Mouse (Mus musculus): ENCODE measurements around the gene Ppm1b. TPM values are rescaled to one million over a fixed set of nuclear protein-coding genes. Genes with fewer than 3 reads are reported as not detected.

The Ppm1b gene
- polyA plus RNA-seq, 2 experiments: 31.3 to 40.6 TPM

DNA sequence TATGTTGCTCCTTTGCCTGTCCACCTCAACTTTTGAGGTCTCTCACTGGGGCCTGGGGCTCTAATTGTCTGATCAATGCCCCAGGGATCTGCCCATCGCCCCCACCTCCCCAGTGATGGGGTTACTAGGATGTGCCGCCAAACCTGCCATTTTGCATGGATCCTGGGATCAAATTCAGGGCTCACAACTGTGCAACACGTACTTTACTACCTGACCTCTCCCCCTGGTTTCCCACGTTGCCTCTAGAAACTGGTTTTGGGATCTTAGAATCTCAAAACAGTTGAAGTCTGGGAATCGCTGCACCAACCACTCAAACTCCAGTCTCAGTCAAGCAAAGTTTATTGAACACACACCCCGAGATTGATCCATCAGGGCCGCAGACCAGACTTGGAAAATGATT, 101.7 kb downstream of the Ppm1b start:
- Histone ChIP-seq H3K27ac (no peak overlapping the region), H3K4me1 (replicated peaks; ENCODE audit: control insufficient read depth in 2 of 2, insufficient read depth in 2 of 2, low read length in 1 of 2) (no peaks in the 10 kb centered on the region; a peak in 1 of 4 replicates), H3K9ac (replicated peaks) (no peak overlapping the region), H3K9me3 (ENCODE audit: control insufficient read depth, low read length) (no peaks in the 10 kb centered on the region), H3K4me2 (ENCODE audit: low read depth) (no peak overlapping the region), H3K4me3 (ENCODE audit: insufficient read depth in 1 of 2, low read depth in 2 of 2, low read length in 2 of 2) (no peak overlapping the region), H3K36me3 (replicated peaks; ENCODE audit: control insufficient read depth, insufficient read depth, low read depth) (no peaks in the 10 kb centered on the region), H3K27me3 (ENCODE audit: control insufficient read depth, insufficient read depth, low read length) (no peaks in the 10 kb centered on the region)
- ATAC-seq (ENCODE audit: insufficient read depth) (no peak), DNase-seq (ENCODE audit: low read depth in 3 of 3, low spot score in 3 of 3) (no peak)
- WGBS (ENCODE audit: insufficient replicate concordance): 63% methylated on average over 7 of the region's 7 CpGs
- no peak for TF ChIP-seq EP300 (IDR thresholded peaks at IDR 0.05; ENCODE audit: low read depth)
- TF ChIP-seq CTCF (IDR thresholded peaks at IDR 0.05; ENCODE audit: low read depth): no peak

DNA sequence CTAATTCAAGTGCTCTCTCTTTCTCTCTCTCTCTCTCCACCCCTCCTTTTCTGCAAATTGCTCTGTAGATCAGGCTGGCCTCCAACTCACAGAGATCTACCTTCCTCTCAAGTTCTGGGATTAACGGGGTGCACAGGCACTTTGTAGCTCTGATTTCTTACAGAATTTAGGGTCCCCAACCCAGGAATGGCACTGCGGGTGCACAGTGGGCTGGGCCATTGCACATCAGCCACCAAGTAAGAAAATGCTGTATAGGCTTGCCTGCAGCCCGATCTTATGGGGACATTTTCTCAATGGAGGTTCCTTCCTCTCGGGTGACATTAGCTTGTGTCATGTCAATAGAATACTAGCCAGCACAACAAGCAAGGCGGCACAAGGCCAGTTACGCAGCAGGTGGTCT, 102.6 kb downstream of the Ppm1b start:
- no peak overlapping the region for H3K27ac ChIP-seq
- DNase-seq (ENCODE audit: low read depth in 3 of 3, low spot score in 3 of 3): no peak
- no peak overlapping the region for H3K9ac ChIP-seq (replicated peaks)
- no peaks in the 10 kb centered on the region; a peak in 1 of 4 replicates for H3K4me1 ChIP-seq (replicated peaks; ENCODE audit: control insufficient read depth in 2 of 2, insufficient read depth in 2 of 2, low read length in 1 of 2)
- no peaks in the 10 kb centered on the region for H3K36me3 ChIP-seq (replicated peaks; ENCODE audit: control insufficient read depth, insufficient read depth, low read depth)
- TF ChIP-seq EP300 (IDR thresholded peaks at IDR 0.05; ENCODE audit: low read depth) (no peak), CTCF (IDR thresholded peaks at IDR 0.05; ENCODE audit: low read depth) (no peak)
- no peak overlapping the region for H3K4me2 ChIP-seq (ENCODE audit: low read depth)
- ATAC-seq (ENCODE audit: insufficient read depth): no peak
- H3K27me3 ChIP-seq (ENCODE audit: control insufficient read depth, insufficient read depth, low read length): no peaks in the 10 kb centered on the region
- 76% methylated on average over 6 of the region's 6 CpGs for WGBS (ENCODE audit: insufficient replicate concordance)
- H3K4me3 ChIP-seq (ENCODE audit: insufficient read depth in 1 of 2, low read depth in 2 of 2, low read length in 2 of 2): no peak overlapping the region
- no peaks in the 10 kb centered on the region for H3K9me3 ChIP-seq (ENCODE audit: control insufficient read depth, low read length)

DNA sequence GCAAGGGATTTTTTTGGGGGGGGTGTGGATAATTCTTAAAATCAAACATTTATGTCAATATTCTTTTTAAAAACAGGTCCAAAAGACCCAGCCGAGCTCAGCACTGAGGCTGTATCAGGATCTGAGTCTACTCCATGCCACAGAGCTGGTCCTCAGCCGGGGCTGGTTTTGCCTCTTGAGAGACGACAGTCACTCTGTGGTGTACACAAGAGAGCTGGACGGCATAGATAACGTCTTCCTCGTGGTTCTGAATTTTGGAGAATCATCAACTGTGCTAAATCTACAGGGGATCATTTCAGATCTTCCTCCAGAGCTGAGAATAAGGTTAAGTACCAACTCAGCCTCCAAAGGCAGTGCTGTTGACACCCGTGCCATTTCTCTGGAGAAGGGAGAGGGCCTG, 107.0 kb downstream of the Ppm1b start:
- ATAC-seq (ENCODE audit: insufficient read depth): no peak

DNA sequence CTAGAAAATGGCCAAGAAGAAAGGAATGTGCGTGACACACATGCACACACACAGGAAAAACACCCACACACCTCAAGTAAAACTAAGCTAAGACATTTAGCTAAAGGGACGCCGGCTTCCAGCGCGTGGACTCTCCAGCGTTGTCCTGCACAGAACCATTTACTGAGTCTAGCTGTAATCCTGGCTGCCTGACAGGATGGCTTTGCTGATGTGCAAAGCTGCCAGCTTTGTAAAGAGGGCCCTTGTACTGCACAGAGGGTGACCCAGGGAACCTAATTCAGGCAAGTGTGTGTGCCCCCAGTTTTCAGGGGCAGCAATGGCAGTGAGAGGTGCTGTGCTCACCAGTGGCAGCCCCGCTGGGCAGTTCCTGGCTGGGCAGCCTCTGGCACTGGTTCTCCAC, 110.8 kb downstream of the Ppm1b start:
- WGBS (ENCODE audit: insufficient replicate concordance): 87% methylated on average over 7 of the region's 7 CpGs
- H3K9me3 ChIP-seq (ENCODE audit: control insufficient read depth, low read length): no peaks in the 10 kb centered on the region
- H3K27me3 ChIP-seq (ENCODE audit: control insufficient read depth, insufficient read depth, low read length): no peaks in the 10 kb centered on the region
- H3K9ac ChIP-seq (replicated peaks): no peak overlapping the region
- ATAC-seq (ENCODE audit: insufficient read depth) (no peak), DNase-seq (ENCODE audit: low read depth in 3 of 3, low spot score in 3 of 3) (no peak)
- TF ChIP-seq CTCF (IDR thresholded peaks at IDR 0.05; ENCODE audit: low read depth) (no peak), EP300 (IDR thresholded peaks at IDR 0.05; ENCODE audit: low read depth) (no peak)
- no peaks in the 10 kb centered on the region for H3K36me3 ChIP-seq (replicated peaks; ENCODE audit: control insufficient read depth, insufficient read depth, low read depth)
- no peak overlapping the region for H3K27ac ChIP-seq
- H3K4me1 ChIP-seq (replicated peaks; ENCODE audit: control insufficient read depth in 2 of 2, insufficient read depth in 2 of 2, low read length in 1 of 2): no peaks in the 10 kb centered on the region
- no peak overlapping the region for H3K4me2 ChIP-seq (ENCODE audit: low read depth)
- no peak overlapping the region for H3K4me3 ChIP-seq (ENCODE audit: insufficient read depth in 1 of 2, low read depth in 2 of 2, low read length in 2 of 2)

More for the DNA sequence above, 107.0 kb downstream of the Ppm1b start:
- H3K27ac ChIP-seq: no peak overlapping the region
- H3K4me1 ChIP-seq (replicated peaks; ENCODE audit: control insufficient read depth in 2 of 2, insufficient read depth in 2 of 2, low read length in 1 of 2): no peaks in the 10 kb centered on the region
- H3K36me3 ChIP-seq (replicated peaks; ENCODE audit: control insufficient read depth, insufficient read depth, low read depth): no peaks in the 10 kb centered on the region
- H3K9me3 ChIP-seq (ENCODE audit: control insufficient read depth, low read length): no peaks in the 10 kb centered on the region
- H3K4me3 ChIP-seq (ENCODE audit: insufficient read depth in 1 of 2, low read depth in 2 of 2, low read length in 2 of 2): no peak overlapping the region
- TF ChIP-seq EP300 (IDR thresholded peaks at IDR 0.05; ENCODE audit: low read depth): no peak
- no peak for TF ChIP-seq CTCF (IDR thresholded peaks at IDR 0.05; ENCODE audit: low read depth)
- no peak overlapping the region for H3K4me2 ChIP-seq (ENCODE audit: low read depth)
- H3K9ac ChIP-seq (replicated peaks): no peak overlapping the region
- 26% methylated on average over 7 of the region's 7 CpGs for WGBS (ENCODE audit: insufficient replicate concordance)
- DNase-seq (ENCODE audit: low read depth in 3 of 3, low spot score in 3 of 3): peak in 2 of 3 experiments; percentile 22 to 36
- no peaks in the 10 kb centered on the region for H3K27me3 ChIP-seq (ENCODE audit: control insufficient read depth, insufficient read depth, low read length)

DNA sequence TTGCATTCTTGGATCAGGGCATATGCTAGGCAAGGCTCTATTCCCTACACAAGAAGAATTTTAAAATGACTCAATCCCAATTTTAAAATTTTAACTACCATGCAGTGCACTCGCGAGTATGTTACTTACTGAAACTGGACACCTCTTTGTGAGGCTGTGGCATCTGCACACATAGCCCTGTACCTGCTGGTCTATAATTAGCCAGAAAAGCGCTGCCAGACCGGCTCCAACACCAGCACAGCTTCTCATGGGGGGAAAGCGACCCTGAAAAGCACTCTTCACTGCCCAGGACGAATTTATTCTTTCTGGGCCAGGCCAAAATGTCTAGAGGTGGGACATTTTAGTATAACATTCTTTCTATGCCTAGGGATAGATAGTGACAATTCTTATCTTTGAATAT, 114.1 kb downstream of the Ppm1b start:
- Histone ChIP-seq H3K4me1 (replicated peaks; ENCODE audit: control insufficient read depth in 2 of 2, insufficient read depth in 2 of 2, low read length in 1 of 2) (no peaks in the 10 kb centered on the region), H3K36me3 (replicated peaks; ENCODE audit: control insufficient read depth, insufficient read depth, low read depth) (no peaks in the 10 kb centered on the region), H3K9ac (replicated peaks) (no peak overlapping the region), H3K9me3 (ENCODE audit: control insufficient read depth, low read length) (no peaks in the 10 kb centered on the region), H3K4me2 (ENCODE audit: low read depth) (no peak overlapping the region), H3K4me3 (ENCODE audit: insufficient read depth in 1 of 2, low read depth in 2 of 2, low read length in 2 of 2) (no peak overlapping the region), H3K27ac (no peak overlapping the region), H3K27me3 (ENCODE audit: control insufficient read depth, insufficient read depth, low read length) (no peaks in the 10 kb centered on the region)
- no peak for DNase-seq (ENCODE audit: low read depth in 3 of 3, low spot score in 3 of 3)
- TF ChIP-seq CTCF (IDR thresholded peaks at IDR 0.05; ENCODE audit: low read depth) (no peak), EP300 (IDR thresholded peaks at IDR 0.05; ENCODE audit: low read depth) (no peak)
- no peak for ATAC-seq (ENCODE audit: insufficient read depth)
- 75% methylated on average over 6 of the region's 6 CpGs for WGBS (ENCODE audit: insufficient replicate concordance)

All from liver, embryonic 14.5 days (tissue).